Mouse (Mus musculus): Measurements from ENCODE around the gene 1700001C19Rik.
"Not testable (repeated sequence)": the region's sequence is repeated elsewhere in the genome, so short reads cannot be mapped to it uniquely, and the experiment has no call there.

1700001C19Rik gene

DNA sequence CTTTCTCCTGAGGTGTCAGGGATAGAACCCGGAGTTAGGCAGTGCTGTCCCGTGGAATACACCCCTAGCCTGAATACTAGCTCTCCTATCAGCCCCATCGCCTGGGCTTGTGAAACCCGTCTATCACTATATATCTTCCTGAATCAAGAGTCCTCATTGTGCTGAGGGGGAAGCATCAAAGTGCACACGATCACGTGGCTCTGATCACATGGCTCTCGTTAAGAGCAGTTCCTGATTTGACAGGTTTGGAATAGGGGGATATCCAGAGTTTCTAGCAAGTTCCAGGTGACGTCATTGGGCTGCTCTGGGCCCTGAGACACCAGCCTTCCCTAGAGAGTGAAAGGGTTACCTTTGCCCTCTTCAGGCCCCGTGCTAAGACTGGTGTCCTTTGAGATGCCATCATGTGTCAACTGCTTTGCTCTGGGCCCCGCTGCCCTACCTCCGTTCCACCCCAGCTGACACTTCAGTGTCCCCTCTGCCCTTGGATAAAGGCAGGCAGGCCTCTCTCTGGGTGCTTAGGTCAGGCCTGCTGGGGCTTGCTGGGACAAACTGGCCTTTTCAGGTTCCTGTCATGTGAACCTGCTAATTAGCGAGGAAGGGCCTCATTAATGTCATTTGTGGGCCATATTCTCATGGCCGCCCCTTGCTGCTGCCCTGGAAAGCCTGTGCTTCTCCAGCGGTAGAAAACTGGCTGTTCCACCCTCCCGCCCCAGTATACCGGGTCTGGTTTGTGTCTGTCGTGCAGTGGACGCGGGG, 4.3 kb upstream of the 1700001C19Rik start:
- in situ Hi-C loops (cut with MboI; ENCODE audit: low pct_unique_long_range_greater_than_20kb in 1 of 2, low sequenced_read_pairs in 2 of 2, unreplicated experiment in 1 of 2): no loop called here

DNA sequence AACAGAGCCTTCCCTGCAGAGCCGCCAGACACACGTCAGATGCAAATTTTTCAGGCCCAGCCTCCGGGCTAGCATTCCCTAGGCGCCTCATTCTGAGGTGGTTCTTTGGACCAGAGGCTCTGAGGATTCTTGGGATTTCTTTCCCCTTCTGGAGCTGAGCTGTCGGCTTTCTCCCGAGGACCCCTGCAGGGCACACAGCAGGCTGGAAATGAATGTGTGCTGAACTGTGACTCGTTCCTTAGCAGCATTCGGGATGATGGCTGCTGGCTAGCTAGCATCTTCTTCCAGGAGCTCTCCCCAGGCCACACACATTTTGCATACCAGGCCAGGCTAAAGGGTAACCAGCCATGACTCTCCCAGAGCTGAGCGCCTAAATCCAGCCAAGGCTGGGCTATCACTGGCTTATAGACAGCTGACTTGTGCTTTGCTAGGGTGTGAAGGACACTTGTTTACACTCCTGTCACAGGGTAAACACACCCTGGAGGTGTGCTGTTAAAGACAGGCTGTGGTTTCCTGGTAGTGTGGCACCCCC, 3.2 kb upstream of the 1700001C19Rik start:
- in situ Hi-C loops (cut with MboI; ENCODE audit: low pct_unique_long_range_greater_than_20kb in 1 of 2, low sequenced_read_pairs in 2 of 2, unreplicated experiment in 1 of 2): no loop called here

DNA sequence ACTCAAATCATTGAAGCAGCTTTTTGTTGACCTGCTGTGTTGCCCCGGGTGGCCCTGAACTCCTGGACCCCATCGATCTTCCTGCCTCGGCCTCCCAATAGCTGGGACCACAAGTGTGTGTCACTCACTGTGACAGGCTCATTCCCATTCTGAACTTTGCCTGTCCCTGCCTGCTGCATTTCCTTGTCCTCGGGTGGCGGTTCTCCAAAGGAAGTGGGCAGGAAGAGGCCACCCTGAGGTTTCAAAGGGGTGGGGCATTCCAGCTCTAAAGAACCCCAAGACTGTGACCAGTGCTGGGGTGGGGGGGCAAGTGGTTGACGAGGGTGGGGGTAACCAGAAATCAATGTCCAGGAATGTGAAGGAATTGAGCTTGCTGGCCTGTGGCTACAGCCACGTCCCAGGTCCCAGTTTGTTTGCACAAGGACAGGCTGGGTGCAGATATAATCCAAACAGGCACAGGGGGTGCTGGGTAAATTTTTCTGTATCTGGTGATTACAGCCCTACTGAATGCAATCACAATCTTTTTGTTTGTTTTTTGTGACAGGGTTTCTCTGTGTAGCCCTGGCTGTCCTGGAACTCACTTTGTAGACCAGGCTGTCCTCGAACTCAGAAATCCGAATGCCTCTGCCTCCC, 2.3 kb upstream of the 1700001C19Rik start:
- in situ Hi-C loops (cut with MboI; ENCODE audit: low pct_unique_long_range_greater_than_20kb in 1 of 2, low sequenced_read_pairs in 2 of 2, unreplicated experiment in 1 of 2): no loop called here

DNA sequence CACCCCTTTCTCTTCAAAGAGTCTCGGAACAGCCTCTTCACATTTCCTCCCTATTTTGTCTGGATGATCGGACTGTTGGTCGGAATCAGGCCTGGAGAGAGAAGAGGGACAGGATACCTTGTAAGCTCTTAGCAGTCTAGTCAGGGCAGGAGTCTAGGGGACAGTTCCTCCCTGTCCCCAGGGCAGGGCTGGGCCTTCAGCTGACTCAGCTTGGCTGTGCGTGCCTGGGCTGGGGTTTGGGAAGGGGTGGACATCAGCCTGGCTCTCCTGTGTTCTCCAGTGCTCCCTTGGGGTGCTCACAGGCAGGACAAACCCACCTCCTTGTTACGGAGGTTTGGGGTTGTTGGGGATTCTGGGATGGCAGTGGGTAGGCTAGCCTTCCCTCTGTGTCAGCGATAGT, 1.4 kb upstream of the 1700001C19Rik start:
- in situ Hi-C loops (cut with MboI; ENCODE audit: low pct_unique_long_range_greater_than_20kb in 1 of 2, low sequenced_read_pairs in 2 of 2, unreplicated experiment in 1 of 2): no loop called here

DNA sequence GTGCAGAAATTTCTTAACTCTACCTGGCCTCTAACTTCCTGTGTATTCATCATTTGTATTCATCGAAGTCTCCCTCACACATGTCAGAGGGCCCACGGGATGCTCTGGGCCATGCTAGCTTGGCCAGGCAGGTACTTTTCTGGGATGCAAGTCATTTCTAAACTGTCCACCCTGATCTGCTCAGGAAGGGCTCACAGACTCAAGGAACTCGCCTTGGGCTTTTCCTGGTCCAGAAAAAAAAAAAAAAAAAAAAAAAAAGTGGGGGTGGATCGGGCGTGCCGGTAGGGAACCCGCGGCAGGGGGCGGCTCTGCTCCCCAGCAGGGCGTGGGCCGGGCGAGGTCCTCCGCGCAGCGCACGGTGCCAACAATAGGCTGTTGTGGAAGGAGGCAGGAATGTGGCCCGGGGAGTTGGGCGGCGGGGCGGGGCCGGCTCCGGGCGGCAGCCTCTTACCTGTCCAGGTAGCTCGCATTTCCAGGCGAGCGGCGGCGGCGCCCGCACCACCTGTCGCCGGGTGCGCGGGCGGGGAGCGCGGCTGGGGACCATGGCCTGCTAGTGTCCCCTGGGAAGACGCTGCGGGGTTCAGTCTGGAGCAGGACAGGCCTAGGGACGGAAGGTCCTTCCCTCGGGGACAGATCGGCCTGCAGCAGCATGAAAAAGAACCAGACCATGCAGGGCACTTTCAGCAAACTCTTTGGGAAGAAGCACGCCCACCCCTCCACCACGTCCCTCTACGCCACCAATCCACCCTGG, 845 bp downstream of the 1700001C19Rik start, which contains the start of gene AI661453:
TSS of gene AI661453 (plus strand) at position 460 of the 751 bp plus-strand sequence.
- in situ Hi-C loops (cut with MboI; ENCODE audit: low pct_unique_long_range_greater_than_20kb in 1 of 2, low sequenced_read_pairs in 2 of 2, unreplicated experiment in 1 of 2): no loop called here

DNA sequence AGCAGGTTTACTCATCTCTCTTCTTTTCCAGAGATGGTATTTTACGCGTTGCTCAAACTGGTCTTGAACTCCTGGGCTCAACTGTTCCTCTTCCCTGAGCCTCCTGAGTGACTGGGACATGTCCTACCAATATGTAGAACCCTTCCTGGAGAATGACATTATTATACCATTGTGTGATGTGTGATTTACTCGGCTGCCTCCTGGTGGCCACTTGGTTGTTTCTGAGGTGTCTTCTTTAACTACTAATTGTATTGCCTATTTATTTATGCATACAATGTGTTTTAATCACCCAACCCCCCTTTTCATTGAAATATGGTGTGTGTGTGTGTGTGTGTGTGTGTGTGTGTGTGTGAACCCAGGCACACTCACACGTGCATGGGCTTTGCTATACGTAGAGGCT, 6.4 kb downstream of the 1700001C19Rik start:
- in situ Hi-C loops (cut with MboI; ENCODE audit: low pct_unique_long_range_greater_than_20kb in 1 of 2, low sequenced_read_pairs in 2 of 2, unreplicated experiment in 1 of 2): no loop called here

DNA sequence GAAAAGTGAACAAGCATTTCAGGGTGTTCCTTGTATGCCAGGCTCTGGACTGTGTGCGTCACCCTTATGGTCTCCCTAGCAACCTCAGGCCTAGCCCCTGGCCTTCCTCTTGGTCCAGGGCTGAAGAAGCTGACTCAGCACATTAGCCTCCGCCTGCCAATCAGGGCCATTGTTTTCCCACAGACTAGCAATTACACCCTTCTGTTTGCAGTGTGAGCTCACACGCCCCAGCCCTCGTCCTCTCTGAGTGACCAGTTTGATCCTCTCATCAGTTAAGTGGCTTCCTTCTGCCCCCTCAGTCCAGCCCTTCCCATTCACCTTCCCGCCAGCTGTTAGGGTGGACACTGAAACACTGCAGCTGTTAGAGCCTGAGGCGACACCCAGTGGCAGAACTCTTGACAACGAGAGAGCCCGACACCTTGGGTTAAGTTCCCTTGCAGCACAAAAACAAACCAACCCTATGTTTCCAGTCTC, 8.3 kb downstream of the 1700001C19Rik start:
- in situ Hi-C loops (cut with MboI; ENCODE audit: low pct_unique_long_range_greater_than_20kb in 1 of 2, low sequenced_read_pairs in 2 of 2, unreplicated experiment in 1 of 2): no loop called here

DNA sequence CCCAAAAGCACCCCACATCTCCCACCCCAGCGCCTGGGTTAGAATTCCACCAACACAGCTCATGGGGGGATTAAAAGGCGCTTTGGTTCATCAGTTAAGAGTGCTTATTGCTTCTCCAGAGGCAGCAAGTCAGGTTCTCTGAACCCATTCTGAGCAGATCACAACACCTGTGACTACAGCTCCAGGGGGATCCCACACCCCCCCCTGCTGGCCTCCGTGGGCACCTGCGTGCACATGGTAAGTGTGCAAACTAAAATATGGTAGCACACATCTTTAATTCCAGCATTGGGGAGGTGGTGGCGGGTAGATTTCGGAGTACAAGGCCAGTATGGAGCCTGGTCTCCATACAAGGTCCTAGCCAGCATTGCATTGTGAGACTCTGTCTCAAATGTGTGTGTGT, 9.9 kb downstream of the 1700001C19Rik start:
- in situ Hi-C loops (cut with MboI; ENCODE audit: low pct_unique_long_range_greater_than_20kb in 1 of 2, low sequenced_read_pairs in 2 of 2, unreplicated experiment in 1 of 2): no loop called here

DNA sequence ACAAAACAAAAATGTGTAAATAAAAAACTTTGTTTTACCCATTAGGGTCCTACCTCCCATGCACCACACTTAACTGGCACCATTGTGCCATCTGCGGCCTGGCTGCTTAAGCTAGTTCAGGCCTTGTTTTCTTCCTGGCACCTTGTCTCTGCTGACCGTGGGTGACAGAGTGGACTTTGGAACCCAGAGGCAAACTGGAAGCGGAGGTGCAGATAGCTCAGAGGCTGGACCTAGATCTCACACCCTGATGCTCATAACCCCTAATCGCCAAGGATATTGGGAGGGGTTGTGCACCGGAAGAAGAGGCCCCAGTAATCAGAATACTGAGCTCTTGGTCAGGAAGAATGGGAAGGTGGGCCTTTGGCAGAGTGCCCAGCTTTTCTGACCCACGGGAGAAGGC, 13.0 kb downstream of the 1700001C19Rik start:
- in situ Hi-C loops (cut with MboI; ENCODE audit: low pct_unique_long_range_greater_than_20kb in 1 of 2, low sequenced_read_pairs in 2 of 2, unreplicated experiment in 1 of 2): no loop called here

DNA sequence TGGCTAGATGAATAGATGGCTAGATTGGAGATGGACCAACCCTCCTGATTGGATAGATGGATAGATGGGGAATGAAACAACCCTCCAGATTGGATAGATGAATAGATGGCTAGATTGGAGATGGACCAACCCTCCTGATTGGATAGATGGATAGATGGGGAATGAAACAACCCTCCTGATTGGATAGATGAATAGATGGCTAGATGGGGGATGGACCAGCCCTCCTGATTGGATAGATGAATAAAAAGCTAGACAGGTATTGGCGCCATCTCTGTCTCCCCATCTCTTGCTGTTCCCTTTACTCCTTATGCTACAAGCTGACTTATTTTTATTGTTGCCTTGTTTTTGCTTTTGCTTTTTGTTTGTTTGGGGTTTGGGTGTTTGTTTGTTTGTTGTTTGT, 14.6 kb downstream of the 1700001C19Rik start:
- in situ Hi-C loops (cut with MboI; ENCODE audit: low pct_unique_long_range_greater_than_20kb in 1 of 2, low sequenced_read_pairs in 2 of 2, unreplicated experiment in 1 of 2): not testable (repeated sequence)

DNA sequence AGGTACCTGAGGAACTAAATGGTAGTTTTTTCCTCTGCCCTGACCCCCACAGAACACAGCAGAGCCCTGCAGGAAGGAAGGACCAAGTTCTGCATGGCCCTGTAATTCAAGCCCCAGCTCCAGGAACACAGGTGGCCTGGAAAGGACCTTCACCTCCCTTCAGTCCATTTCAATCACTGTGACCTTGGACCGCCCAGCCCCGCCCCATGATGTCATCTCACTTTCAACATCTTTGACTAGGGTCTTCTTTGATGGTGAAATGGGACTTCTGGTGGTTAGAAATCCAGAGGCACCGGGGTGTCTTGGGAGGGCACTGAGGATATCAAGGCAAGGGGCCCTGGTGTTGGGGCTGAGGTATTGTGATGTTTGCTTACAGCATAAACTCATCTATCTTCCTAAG, 15.6 kb downstream of the 1700001C19Rik start:
- in situ Hi-C loops (cut with MboI; ENCODE audit: low pct_unique_long_range_greater_than_20kb in 1 of 2, low sequenced_read_pairs in 2 of 2, unreplicated experiment in 1 of 2): no loop called here

DNA sequence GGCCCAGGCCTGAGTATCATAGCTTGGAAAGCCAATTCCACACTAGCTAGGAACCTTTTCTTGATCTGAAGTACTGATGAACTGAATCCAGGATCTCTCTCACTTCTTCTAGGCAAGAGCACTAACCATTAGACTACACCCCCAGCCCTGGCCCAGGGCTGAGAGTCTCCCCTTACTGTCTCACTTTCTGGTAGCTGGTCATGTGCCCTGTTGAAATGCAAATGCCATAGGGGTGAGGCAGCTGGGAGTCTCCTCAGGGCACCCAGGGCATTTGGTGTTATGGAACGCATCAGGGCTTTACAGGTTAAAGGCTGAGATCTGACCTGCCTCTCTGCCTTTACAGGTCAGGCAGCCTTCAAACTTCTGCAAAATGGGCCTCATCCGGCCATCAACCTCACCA, 17.0 kb downstream of the 1700001C19Rik start:
- in situ Hi-C loops (cut with MboI; ENCODE audit: low pct_unique_long_range_greater_than_20kb in 1 of 2, low sequenced_read_pairs in 2 of 2, unreplicated experiment in 1 of 2): no loop called here

DNA sequence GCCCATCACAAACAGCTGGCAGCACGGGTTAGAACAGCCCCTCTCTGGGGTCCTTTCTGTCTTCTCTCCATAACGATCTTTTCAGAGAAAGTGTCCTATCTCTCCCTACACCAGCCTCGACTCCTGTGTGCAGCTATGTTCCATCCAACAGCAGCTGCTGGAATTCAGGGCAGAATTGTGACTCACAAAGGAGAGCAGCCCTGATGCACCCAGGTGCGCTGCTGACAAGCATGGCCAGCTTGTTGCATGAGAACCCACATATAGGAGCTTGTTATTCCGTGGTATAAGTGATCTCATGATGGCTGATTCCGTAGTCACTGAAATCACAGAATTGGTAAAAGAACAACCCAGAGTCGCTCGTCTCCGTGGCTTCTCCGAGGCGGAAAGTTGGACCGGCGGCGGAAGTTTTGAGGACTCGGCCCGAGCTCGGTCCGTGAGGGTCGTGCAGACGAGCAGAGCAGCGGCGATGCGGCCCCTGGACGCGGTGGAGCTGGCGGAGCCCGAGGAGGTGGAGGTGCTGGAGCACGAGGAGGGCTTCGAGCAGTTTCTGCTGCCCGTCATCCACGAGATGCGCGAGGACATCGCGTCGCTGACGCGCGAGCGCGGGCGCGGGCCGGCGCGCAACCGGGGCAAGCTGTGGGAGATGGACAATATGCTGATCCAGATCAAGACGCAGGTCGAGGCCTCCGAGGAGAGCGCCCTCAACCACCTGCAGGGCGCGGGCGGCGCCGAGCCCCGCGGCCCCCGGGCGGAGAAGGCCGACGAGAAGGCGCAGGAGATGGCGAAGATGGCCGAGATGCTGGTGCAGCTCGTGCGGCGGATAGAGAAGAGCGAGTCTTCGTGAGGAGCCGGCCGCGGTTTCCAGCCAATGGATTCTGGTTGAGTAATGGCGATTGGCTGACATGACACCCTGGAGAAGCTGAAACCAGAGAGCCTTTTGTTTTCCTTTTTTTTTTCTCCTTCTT, 27.0 kb downstream of the 1700001C19Rik start:
- in situ Hi-C loops (cut with MboI; ENCODE audit: low pct_unique_long_range_greater_than_20kb in 1 of 2, low sequenced_read_pairs in 2 of 2, unreplicated experiment in 1 of 2): not testable (repeated sequence)

DNA sequence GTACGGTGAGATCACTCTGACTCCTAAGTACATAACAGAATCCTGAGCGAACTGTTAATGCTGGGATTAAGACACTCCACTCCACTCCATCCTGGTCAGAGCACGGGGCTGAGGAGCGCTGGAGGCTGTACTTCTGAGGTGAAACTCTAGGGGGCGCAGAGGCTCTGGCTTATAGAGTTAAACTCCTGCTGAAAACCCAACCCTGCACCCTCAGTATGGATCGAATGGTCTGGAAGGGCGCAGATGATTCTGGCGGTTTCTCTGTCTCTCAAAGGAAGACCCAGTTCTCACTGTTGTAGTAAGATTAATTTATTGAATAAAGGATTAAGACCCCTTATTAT, 28.6 kb downstream of the 1700001C19Rik start:
- in situ Hi-C loops (cut with MboI; ENCODE audit: low pct_unique_long_range_greater_than_20kb in 1 of 2, low sequenced_read_pairs in 2 of 2, unreplicated experiment in 1 of 2): no loop called here

DNA sequence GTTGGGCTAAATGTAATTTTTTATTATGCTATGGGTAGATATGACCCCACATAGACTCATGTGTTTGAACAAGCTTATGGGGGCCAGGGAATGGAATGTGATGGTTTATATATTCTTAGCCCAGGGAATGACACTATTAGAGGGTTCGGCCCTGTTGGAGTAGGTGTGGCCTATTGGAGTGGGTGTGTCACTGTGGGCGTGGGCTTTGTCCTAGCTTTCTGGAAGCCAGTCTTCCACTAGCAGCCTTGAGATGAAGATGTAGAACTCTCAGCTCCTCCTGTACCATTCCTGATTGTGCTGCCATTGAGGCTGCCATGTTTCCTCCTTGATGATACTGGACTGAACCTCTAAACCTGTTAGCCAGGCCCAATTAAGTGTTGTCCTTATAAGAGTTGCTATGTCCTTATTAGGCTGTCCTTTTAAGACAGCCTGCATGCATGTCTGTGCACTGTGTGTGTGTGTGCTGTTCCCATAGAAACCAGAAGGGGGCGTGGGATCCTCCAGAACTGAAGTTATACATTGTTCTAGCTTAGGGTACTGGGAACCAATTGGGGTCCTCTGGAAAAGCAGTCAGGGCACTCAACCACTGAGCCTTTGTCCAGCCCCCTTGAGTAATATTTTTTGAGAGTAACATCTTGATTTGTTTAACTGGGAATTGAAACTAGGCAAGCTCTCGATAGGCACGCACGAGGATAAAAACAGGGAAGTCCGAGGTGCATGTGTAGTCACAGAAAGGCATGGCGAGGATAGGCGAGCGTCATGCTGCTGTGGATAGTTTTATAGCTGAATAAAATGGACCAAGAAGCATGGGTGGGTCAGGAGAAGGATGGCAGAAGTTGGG, 29.2 kb downstream of the 1700001C19Rik start:
- in situ Hi-C loops (cut with MboI; ENCODE audit: low pct_unique_long_range_greater_than_20kb in 1 of 2, low sequenced_read_pairs in 2 of 2, unreplicated experiment in 1 of 2): no loop called here

DNA sequence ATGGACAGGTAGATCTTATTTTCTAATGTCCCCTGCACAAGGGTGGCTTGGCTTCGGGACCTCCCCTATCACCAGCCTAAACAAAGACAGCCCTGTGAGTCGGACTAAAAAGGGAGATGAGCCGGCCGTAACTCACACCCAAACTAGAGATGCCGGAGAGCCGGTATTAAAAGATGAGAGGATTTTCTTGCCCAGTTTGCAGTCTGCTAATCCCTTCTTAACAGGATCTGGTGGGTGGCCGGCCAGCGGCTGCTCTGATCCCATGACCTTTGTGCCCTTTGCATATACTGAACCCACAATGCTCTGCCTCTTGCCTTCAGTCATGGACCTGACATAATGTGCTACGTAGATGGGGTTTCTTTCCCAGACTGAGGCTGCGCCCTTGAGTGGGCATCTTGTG, 36.7 kb downstream of the 1700001C19Rik start, which contains the start of gene Guca1a:
TSS of gene Guca1a (minus strand) at position 134 of the 400 bp plus-strand sequence.
- in situ Hi-C loops (cut with MboI; ENCODE audit: low pct_unique_long_range_greater_than_20kb in 1 of 2, low sequenced_read_pairs in 2 of 2, unreplicated experiment in 1 of 2): no loop called here

DNA sequence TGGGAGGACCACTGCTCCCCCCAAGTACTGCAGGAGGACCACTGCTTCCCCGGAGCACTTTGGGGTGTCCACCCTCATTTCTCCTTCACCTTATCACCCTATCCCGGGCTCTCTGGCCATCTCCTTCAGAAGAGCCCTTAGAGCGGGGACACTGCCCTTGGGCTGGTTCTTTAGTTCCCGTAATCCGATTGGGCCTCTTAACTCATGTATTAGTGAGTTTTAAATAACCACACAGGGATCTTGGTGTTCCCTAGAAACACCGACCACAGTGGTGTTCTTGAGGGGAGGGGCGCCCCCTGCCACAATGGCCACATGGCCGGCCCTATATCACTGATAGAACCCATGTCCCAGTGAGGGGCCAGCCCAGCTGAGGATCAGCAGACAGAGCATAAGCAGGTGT, 38.1 kb downstream of the 1700001C19Rik start:
- in situ Hi-C loops (cut with MboI; ENCODE audit: low pct_unique_long_range_greater_than_20kb in 1 of 2, low sequenced_read_pairs in 2 of 2, unreplicated experiment in 1 of 2): no loop called here
